Mouse (Mus musculus) liver, adult 2 months (tissue): ENCODE results near the gene Krt80. TPM values are rescaled to one million over a fixed set of nuclear protein-coding genes. Genes with fewer than 3 reads are reported as not detected.

Experiments
- DNase-seq: peaks from one replicate; pipeline ENCODE4 v3.0.0-alpha.2; 2011; ENCODE audit warnings: low read depth, low spot score; ENCODE audit errors: extremely low read depth
- H3K27ac ChIP-seq: fragments of 200-500 bp; replicated peaks from 2 replicates; pipeline ENCODE4 v1.5.1; 2012; ENCODE audit warnings: low read depth, mild to moderate bottlenecking, control low read depth, inconsistent platforms, low read length; ENCODE audit not compliant: insufficient read depth
- H3K27me3 ChIP-seq: fragments of 200-500 bp; 2 replicates; pipeline ENCODE4 v1.6.1; 2012; ENCODE audit warnings: mild to moderate bottlenecking, moderate library complexity, low read length, inconsistent platforms; ENCODE audit not compliant: control insufficient read depth, insufficient read depth
- H3K36me3 ChIP-seq: fragments of 200-500 bp; 2 replicates; pipeline ENCODE4 v1.6.1; 2012; ENCODE audit warnings: low read length, inconsistent platforms; ENCODE audit not compliant: control insufficient read depth, insufficient read depth
- H3K4me1 ChIP-seq: fragments of 200-500 bp; 2 replicates; pipeline ENCODE4 v1.6.1; 2011; ENCODE audit warnings: low read length; ENCODE audit not compliant: control insufficient read depth, insufficient read depth
- H3K4me3 ChIP-seq: fragments of 200-500 bp; 2 replicates; pipeline ENCODE4 v1.5.1; 2011; ENCODE audit warnings: low read depth, mild to moderate bottlenecking, control low read depth, low read length, moderate library complexity; ENCODE audit not compliant: insufficient read depth
- H3K79me2 ChIP-seq: fragments of 200-500 bp; 2 replicates; pipeline ENCODE4 v1.6.1; 2012; ENCODE audit warnings: inconsistent platforms, mild to moderate bottlenecking, low read length, moderate library complexity; ENCODE audit not compliant: control insufficient read depth, insufficient read depth
- H3K9ac ChIP-seq: fragments of 200-500 bp; 2 replicates; pipeline ENCODE4 v1.6.1; 2012; ENCODE audit warnings: low read depth, mild to moderate bottlenecking, control low read depth, inconsistent platforms, low read length
- CTCF ChIP-seq: fragments of 200-500 bp; IDR thresholded peaks from 2 replicates; pipeline ENCODE4 v1.5.1; 2011; ENCODE audit warnings: low read depth, low read length, control low read depth
- POLR2A ChIP-seq: fragments of 200-500 bp; IDR thresholded peaks from 2 replicates; pipeline ENCODE4 v1.6.1; 2011; ENCODE audit warnings: low read length, control low read depth; ENCODE audit not compliant: insufficient read depth; ENCODE audit errors: extremely low read depth
- WGBS: fragments of 180-500 bp; shearing (Covaris S2); methylation state at CpG from one replicate; pipeline ENCODE4 v1.1.7; 2018; 5-methylcytosine and 5-hydroxymethylcytosine counted together
- polyA plus RNA-seq: library from polyadenylated mRNA; depleted of rRNA; stranded (reverse); fragments of >200 nt; gene quantifications from 2 replicates; pipeline ENCODE4 v1.2.3, GENCODE M21; 2012
- total RNA-seq: library from RNA; depleted of rRNA; stranded (reverse); fragments of >200 nt; gene quantifications from 2 replicates; pipeline ENCODE4 v1.2.3, GENCODE M21; 2014

The Krt80 gene
- total and polyA plus RNA-seq, 2 experiments, result 0.09 to 0.46 TPM

GRCm38 (mm10) chr15:101323511-101323910, 46.5 kb downstream of the Krt80 start:
- Histone ChIP-seq H3K79me2 (no peaks in the 10 kb centered on the region), H3K27ac (no peak overlapping the region), H3K27me3 (no peaks in the 10 kb centered on the region), H3K36me3 (no peaks in the 10 kb centered on the region), H3K4me3 (no peak overlapping the region), H3K4me1 (no peaks in the 10 kb centered on the region), H3K9ac (no peak overlapping the region)
- WGBS, result 95% methylated on average over 5 of the region's 5 CpGs
- no peak for TF ChIP-seq CTCF
- TF ChIP-seq POLR2A, result no peak
- no peak for DNase-seq

GRCm38 (mm10) chr15:101322640-101323039, 47.3 kb downstream of the Krt80 start:
- Histone ChIP-seq H3K79me2 (no peaks in the 10 kb centered on the region), H3K27me3 (no peaks in the 10 kb centered on the region), H3K27ac (no peak overlapping the region), H3K9ac (no peak overlapping the region), H3K4me1 (no peaks in the 10 kb centered on the region), H3K36me3 (no peaks in the 10 kb centered on the region), H3K4me3 (no peak overlapping the region)
- TF ChIP-seq CTCF, result no peak
- no peak for TF ChIP-seq POLR2A
- 91% methylated on average over 7 of the region's 7 CpGs for WGBS
- no peak for DNase-seq

- Histone ChIP-seq H3K27me3 (no peaks in the 10 kb centered on the region), H3K4me1 (no peaks in the 10 kb centered on the region), H3K27ac (no peak overlapping the region), H3K79me2 (no peaks in the 10 kb centered on the region), H3K9ac (no peak overlapping the region), H3K4me3 (no peak overlapping the region), H3K36me3 (no peaks in the 10 kb centered on the region)
- TF ChIP-seq CTCF (no peak), POLR2A (no peak)
- WGBS, result 81% methylated on average over 5 of the region's 5 CpGs
- DNase-seq, result no peak
Observed at GRCm38 (mm10) chr15:101322106-101322505, 47.9 kb downstream of the Krt80 start.

GRCm38 (mm10) chr15:101321126-101321525, 48.8 kb downstream of the Krt80 start:
- Histone ChIP-seq H3K4me1 (no peaks in the 10 kb centered on the region), H3K27ac (no peak overlapping the region; the same call in 1 of the 2 replicates), H3K79me2 (no peaks in the 10 kb centered on the region), H3K27me3 (no peaks in the 10 kb centered on the region), H3K4me3 (no peak overlapping the region), H3K9ac (no peak overlapping the region), H3K36me3 (no peaks in the 10 kb centered on the region)
- no peak for DNase-seq
- 52% methylated on average over 5 of the region's 5 CpGs for WGBS
- TF ChIP-seq POLR2A, result no peak
- no peak for TF ChIP-seq CTCF

GRCm38 (mm10) chr15:101320618-101321041, 49.3 kb downstream of the Krt80 start:
- no peak for DNase-seq
- no peak overlapping the region for H3K4me3 ChIP-seq
- H3K79me2 ChIP-seq, result no peaks in the 10 kb centered on the region

GRCm38 (mm10) chr15:101320010-101320617, 49.8 kb downstream of the Krt80 start:
- Histone ChIP-seq H3K36me3 (no peaks in the 10 kb centered on the region), H3K27ac (peak overlapping the region; percentile 58), H3K4me3 (no peak overlapping the region), H3K9ac (no peak overlapping the region), H3K27me3 (no peaks in the 10 kb centered on the region), H3K4me1 (no peaks in the 10 kb centered on the region), H3K79me2 (no peaks in the 10 kb centered on the region)
- TF ChIP-seq POLR2A, result no peak
- WGBS, result 82% methylated on average over 6 of the region's 6 CpGs
- no peak for DNase-seq

More at GRCm38 (mm10) chr15:101320618-101321041, 49.3 kb downstream of the Krt80 start:
- H3K27me3 ChIP-seq, result no peaks in the 10 kb centered on the region
- peak overlapping the region; percentile 58 for H3K27ac ChIP-seq
- WGBS, result 69% methylated on average over 6 of the region's 6 CpGs
- no peaks in the 10 kb centered on the region for H3K36me3 ChIP-seq
- TF ChIP-seq POLR2A (no peak), CTCF (no peak)
- no peak overlapping the region for H3K9ac ChIP-seq
- H3K4me1 ChIP-seq, result no peaks in the 10 kb centered on the region
